Mouse (Mus musculus): Measurements from ENCODE around the gene Rsl24d1.
A peak's percentile ranks its signal among the peaks of the same experiment; 100 is the strongest.
"Not testable (repeated sequence)": the region's sequence is repeated elsewhere in the genome, so short reads cannot be mapped to it uniquely, and the experiment has no call there.

The Rsl24d1 gene

GRCm38 (mm10) chr9:73112919-73113906 is at the start of gene Rsl24d1:
TSS of gene Rsl24d1 (plus strand) at chr9:73113426.
- peak; percentile 91 for DNase-seq (ENCODE audit: low read depth, low spot score)

- DNase-seq (ENCODE audit: low read depth, low spot score): peak; percentile 34
Observed at GRCm38 (mm10) chr9:73063621-73064290, 49.5 kb upstream of the Rsl24d1 start.

- peak; percentile 56 for DNase-seq (ENCODE audit: low read depth, low spot score)
Observed at GRCm38 (mm10) chr9:73067086-73067485, 46.1 kb upstream of the Rsl24d1 start.

- peak; percentile 50 for DNase-seq (ENCODE audit: low read depth, low spot score)
Observed at GRCm38 (mm10) chr9:73068230-73068679, 45.0 kb upstream of the Rsl24d1 start.

GRCm38 (mm10) chr9:73068688-73069087 is 44.5 kb upstream of the Rsl24d1 start:
- DNase-seq (ENCODE audit: low read depth, low spot score): no peak

- no peak for DNase-seq (ENCODE audit: low read depth, low spot score)
Observed at GRCm38 (mm10) chr9:73070971-73071659, 42.1 kb upstream of the Rsl24d1 start.

GRCm38 (mm10) chr9:73072426-73072825 is 40.8 kb upstream of the Rsl24d1 start:
- DNase-seq (ENCODE audit: low read depth, low spot score): no peak

GRCm38 (mm10) chr9:73073169-73073568 is 40.1 kb upstream of the Rsl24d1 start:
- no peak for DNase-seq (ENCODE audit: low read depth, low spot score)

- not testable (repeated sequence) for DNase-seq (ENCODE audit: low read depth, low spot score)
Observed at GRCm38 (mm10) chr9:73079349-73079748, 33.9 kb upstream of the Rsl24d1 start.

- DNase-seq (ENCODE audit: low read depth, low spot score): no peak
Observed at GRCm38 (mm10) chr9:73079801-73080325, 33.4 kb upstream of the Rsl24d1 start.

GRCm38 (mm10) chr9:73082291-73083000 is 30.8 kb upstream of the Rsl24d1 start:
- no peak for DNase-seq (ENCODE audit: low read depth, low spot score)

GRCm38 (mm10) chr9:73083956-73084355 is 29.3 kb upstream of the Rsl24d1 start:
- no peak for DNase-seq (ENCODE audit: low read depth, low spot score)

GRCm38 (mm10) chr9:73085845-73086244 is 27.4 kb upstream of the Rsl24d1 start:
- no peak for DNase-seq (ENCODE audit: low read depth, low spot score)

GRCm38 (mm10) chr9:73087121-73087520 is 26.1 kb upstream of the Rsl24d1 start:
- no peak for DNase-seq (ENCODE audit: low read depth, low spot score)

- DNase-seq (ENCODE audit: low read depth, low spot score): no peak
Observed at GRCm38 (mm10) chr9:73087581-73087980, 25.6 kb upstream of the Rsl24d1 start.

GRCm38 (mm10) chr9:73089222-73089920 is 23.9 kb upstream of the Rsl24d1 start:
- DNase-seq (ENCODE audit: low read depth, low spot score): no peak

- DNase-seq (ENCODE audit: low read depth, low spot score): no peak
Observed at GRCm38 (mm10) chr9:73090121-73090520, 23.1 kb upstream of the Rsl24d1 start.

- peak; percentile 71 for DNase-seq (ENCODE audit: low read depth, low spot score)
Observed at GRCm38 (mm10) chr9:73091747-73092146, 21.5 kb upstream of the Rsl24d1 start.

- DNase-seq (ENCODE audit: low read depth, low spot score): no peak
Observed at GRCm38 (mm10) chr9:73094580-73094979, 18.6 kb upstream of the Rsl24d1 start.

GRCm38 (mm10) chr9:73097898-73098297 is 15.3 kb upstream of the Rsl24d1 start:
- DNase-seq (ENCODE audit: low read depth, low spot score): no peak

All from mesoderm, embryonic 11.5 days (tissue).